Mouse (Mus musculus): Measurements from ENCODE around the gene Plekha6. TPM values are rescaled to one million over a fixed set of nuclear protein-coding genes. Genes with fewer than 3 reads are reported as not detected.

Plekha6 gene
- total RNA-seq, 1 experiment: 3.5 TPM

DNA sequence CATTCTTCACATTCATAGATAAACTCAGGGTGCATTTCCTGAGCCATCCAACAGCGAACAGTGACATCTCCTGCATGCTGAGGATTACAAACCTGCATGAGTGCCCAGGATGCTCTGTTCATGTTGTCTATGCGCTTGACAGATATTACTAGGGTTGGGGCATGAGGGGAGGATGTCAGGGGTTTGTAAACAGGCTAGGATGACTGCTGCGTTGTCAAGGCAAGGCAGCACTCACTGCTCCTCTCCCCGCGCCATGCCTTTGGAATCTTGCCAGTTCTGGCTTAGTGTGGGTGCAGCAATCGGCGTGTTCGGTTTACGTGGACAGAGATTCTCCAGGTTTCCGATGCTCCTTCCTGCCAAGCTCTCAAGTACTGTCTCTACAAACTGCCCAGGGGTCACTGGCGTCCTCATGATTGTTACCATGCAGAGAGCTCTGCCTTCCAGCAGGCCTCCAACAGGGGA, 115.7 kb downstream of the Plekha6 start:
- Histone ChIP-seq H3K9me3 (ENCODE audit: control insufficient read depth, insufficient read depth, low read depth, low read length) (no peaks in the 10 kb centered on the region), H3K4me3 (ENCODE audit: insufficient read depth in 1 of 2, low read depth in 1 of 2, low read length in 2 of 2, poor library complexity in 1 of 2, severe bottlenecking in 1 of 2) (no peak overlapping the region), H3K4me1 (ENCODE audit: control insufficient read depth in 2 of 2, insufficient read depth in 2 of 2, low read length in 2 of 2, poor library complexity in 1 of 2) (no peaks in the 10 kb centered on the region), H3K9ac (ENCODE audit: insufficient read depth, low read depth, low read length, poor library complexity, severe bottlenecking) (no peak overlapping the region), H3K27ac (ENCODE audit: insufficient read depth, low read depth, low read length, poor library complexity, severe bottlenecking) (no peak overlapping the region), H3K36me3 (ENCODE audit: control insufficient read depth, insufficient read depth, low read length, poor library complexity, severe bottlenecking) (no peaks in the 10 kb centered on the region)
- no peak for TF ChIP-seq CHD2 (IDR thresholded peaks at IDR 0.05; ENCODE audit: low read depth, low read length)
- no peak for TF ChIP-seq MAFK (IDR thresholded peaks at IDR 0.05; ENCODE audit: insufficient read depth, low read depth, low read length)
- no peak for TF ChIP-seq ZC3H11A (IDR thresholded peaks at IDR 0.05; ENCODE audit: borderline replicate concordance, low read depth, low read length)
- TF ChIP-seq ZNF384 (IDR thresholded peaks at IDR 0.05; ENCODE audit: low read depth, low read length): no peak
- TF ChIP-seq HCFC1 (IDR thresholded peaks at IDR 0.05; ENCODE audit: borderline replicate concordance, insufficient read depth, low read length): no peak
- DNase-seq (ENCODE audit: low read depth, low spot score): no peak
- in situ Hi-C loops (cut with MboI; ENCODE audit: low sequenced_read_pairs in 2 of 2, unreplicated experiment in 2 of 2): no loop called here

DNA sequence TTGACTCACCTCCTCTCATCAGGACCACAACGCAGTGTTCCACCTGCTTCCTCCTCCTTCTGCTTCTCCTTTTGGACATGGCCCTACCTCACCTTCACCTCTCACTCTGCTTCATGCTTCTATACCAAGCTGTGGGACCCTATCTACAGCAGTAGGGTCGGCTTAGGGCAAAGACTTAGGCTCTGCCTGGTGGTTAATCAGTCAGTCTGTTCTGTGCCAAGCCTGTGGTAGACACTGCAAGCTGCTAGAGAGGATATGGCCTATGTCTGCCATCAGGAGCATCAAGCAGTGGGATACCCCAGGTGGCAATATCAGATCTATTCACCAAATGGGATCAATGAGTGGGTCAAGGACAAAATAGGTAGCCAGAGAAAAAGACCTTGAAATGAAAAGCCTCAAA, 116.5 kb downstream of the Plekha6 start:
- no peak overlapping the region for H3K4me3 ChIP-seq (ENCODE audit: insufficient read depth in 1 of 2, low read depth in 1 of 2, low read length in 2 of 2, poor library complexity in 1 of 2, severe bottlenecking in 1 of 2)
- no peak for TF ChIP-seq HCFC1 (IDR thresholded peaks at IDR 0.05; ENCODE audit: borderline replicate concordance, insufficient read depth, low read length)
- no peak for TF ChIP-seq ZC3H11A (IDR thresholded peaks at IDR 0.05; ENCODE audit: borderline replicate concordance, low read depth, low read length)
- TF ChIP-seq CHD2 (IDR thresholded peaks at IDR 0.05; ENCODE audit: low read depth, low read length): no peak
- TF ChIP-seq ZNF384 (IDR thresholded peaks at IDR 0.05; ENCODE audit: low read depth, low read length): no peak
- no peak for TF ChIP-seq MAFK (IDR thresholded peaks at IDR 0.05; ENCODE audit: insufficient read depth, low read depth, low read length)
- no peak for DNase-seq (ENCODE audit: low read depth, low spot score)
- no peak overlapping the region for H3K27ac ChIP-seq (ENCODE audit: insufficient read depth, low read depth, low read length, poor library complexity, severe bottlenecking)
- in situ Hi-C loops (cut with MboI; ENCODE audit: low sequenced_read_pairs in 2 of 2, unreplicated experiment in 2 of 2): no loop called here
- H3K9ac ChIP-seq (ENCODE audit: insufficient read depth, low read depth, low read length, poor library complexity, severe bottlenecking): no peak overlapping the region
- no peaks in the 10 kb centered on the region for H3K4me1 ChIP-seq (ENCODE audit: control insufficient read depth in 2 of 2, insufficient read depth in 2 of 2, low read length in 2 of 2, poor library complexity in 1 of 2)
- no peaks in the 10 kb centered on the region for H3K36me3 ChIP-seq (ENCODE audit: control insufficient read depth, insufficient read depth, low read length, poor library complexity, severe bottlenecking)
- no peaks in the 10 kb centered on the region for H3K9me3 ChIP-seq (ENCODE audit: control insufficient read depth, insufficient read depth, low read depth, low read length)

DNA sequence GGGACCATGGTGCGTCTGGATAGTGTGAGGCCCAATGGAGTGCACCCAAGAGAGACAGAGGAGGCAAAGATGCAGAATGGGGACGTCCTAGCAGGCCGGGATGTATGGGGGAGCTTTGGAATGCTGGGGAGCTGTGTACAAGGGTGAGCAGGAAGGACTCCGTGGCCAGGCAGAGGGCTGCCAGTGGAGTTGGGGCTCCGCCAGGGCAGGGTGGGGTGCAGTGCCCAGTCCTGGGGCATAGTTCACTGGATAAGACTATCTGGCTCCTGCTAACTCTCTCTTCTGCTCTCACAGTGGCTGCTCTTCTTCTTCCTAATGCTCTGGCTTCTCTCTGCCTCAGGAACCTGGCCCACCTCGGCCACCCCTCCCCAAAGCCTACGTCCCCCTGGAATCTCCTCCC, 121.9 kb downstream of the Plekha6 start:
- Histone ChIP-seq H3K9ac (ENCODE audit: insufficient read depth, low read depth, low read length, poor library complexity, severe bottlenecking) (no peak overlapping the region), H3K36me3 (ENCODE audit: control insufficient read depth, insufficient read depth, low read length, poor library complexity, severe bottlenecking) (no peaks in the 10 kb centered on the region), H3K9me3 (ENCODE audit: control insufficient read depth, insufficient read depth, low read depth, low read length) (no peaks in the 10 kb centered on the region), H3K4me1 (ENCODE audit: control insufficient read depth in 2 of 2, insufficient read depth in 2 of 2, low read length in 2 of 2, poor library complexity in 1 of 2) (no peaks in the 10 kb centered on the region), H3K4me3 (ENCODE audit: insufficient read depth in 1 of 2, low read depth in 1 of 2, low read length in 2 of 2, poor library complexity in 1 of 2, severe bottlenecking in 1 of 2) (no peak overlapping the region), H3K27ac (ENCODE audit: insufficient read depth, low read depth, low read length, poor library complexity, severe bottlenecking) (no peak overlapping the region)
- in situ Hi-C loops (cut with MboI; ENCODE audit: low sequenced_read_pairs in 2 of 2, unreplicated experiment in 2 of 2): no loop called here
- TF ChIP-seq MAFK (IDR thresholded peaks at IDR 0.05; ENCODE audit: insufficient read depth, low read depth, low read length) (no peak), ZNF384 (IDR thresholded peaks at IDR 0.05; ENCODE audit: low read depth, low read length) (no peak), HCFC1 (IDR thresholded peaks at IDR 0.05; ENCODE audit: borderline replicate concordance, insufficient read depth, low read length) (no peak), CHD2 (IDR thresholded peaks at IDR 0.05; ENCODE audit: low read depth, low read length) (no peak), ZC3H11A (IDR thresholded peaks at IDR 0.05; ENCODE audit: borderline replicate concordance, low read depth, low read length) (no peak)
- DNase-seq (ENCODE audit: low read depth, low spot score): no peak

DNA sequence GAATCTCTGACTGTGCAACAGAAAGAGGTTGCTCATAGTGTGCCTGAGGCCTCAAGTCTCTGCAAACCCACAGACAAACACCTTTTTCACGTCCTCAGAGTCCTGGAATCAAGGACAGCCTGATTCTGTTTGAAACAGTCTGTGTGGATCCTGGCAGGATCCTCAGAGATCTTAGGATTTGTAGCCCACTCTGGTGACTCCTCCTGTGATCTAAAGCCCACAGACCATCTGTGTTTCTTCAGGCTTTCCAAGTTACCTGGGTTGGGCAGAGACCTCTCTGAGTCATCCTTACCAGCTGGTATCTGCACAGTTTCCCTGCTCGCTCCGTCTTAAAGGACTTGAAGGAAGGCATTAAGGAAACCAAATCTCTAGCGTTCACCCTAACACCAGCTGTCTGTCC, 123.0 kb downstream of the Plekha6 start:
- no peak overlapping the region for H3K27ac ChIP-seq (ENCODE audit: insufficient read depth, low read depth, low read length, poor library complexity, severe bottlenecking)
- H3K36me3 ChIP-seq (ENCODE audit: control insufficient read depth, insufficient read depth, low read length, poor library complexity, severe bottlenecking): no peaks in the 10 kb centered on the region
- H3K9ac ChIP-seq (ENCODE audit: insufficient read depth, low read depth, low read length, poor library complexity, severe bottlenecking): no peak overlapping the region
- no peak for DNase-seq (ENCODE audit: low read depth, low spot score)
- no peaks in the 10 kb centered on the region for H3K4me1 ChIP-seq (ENCODE audit: control insufficient read depth in 2 of 2, insufficient read depth in 2 of 2, low read length in 2 of 2, poor library complexity in 1 of 2)
- no peak overlapping the region for H3K4me3 ChIP-seq (ENCODE audit: insufficient read depth in 1 of 2, low read depth in 1 of 2, low read length in 2 of 2, poor library complexity in 1 of 2, severe bottlenecking in 1 of 2)
- in situ Hi-C loops (cut with MboI; ENCODE audit: low sequenced_read_pairs in 2 of 2, unreplicated experiment in 2 of 2): no loop called here
- H3K9me3 ChIP-seq (ENCODE audit: control insufficient read depth, insufficient read depth, low read depth, low read length): no peaks in the 10 kb centered on the region
- no peak for TF ChIP-seq ZC3H11A (IDR thresholded peaks at IDR 0.05; ENCODE audit: borderline replicate concordance, low read depth, low read length)
- TF ChIP-seq CHD2 (IDR thresholded peaks at IDR 0.05; ENCODE audit: low read depth, low read length): no peak
- no peak for TF ChIP-seq ZNF384 (IDR thresholded peaks at IDR 0.05; ENCODE audit: low read depth, low read length)
- no peak for TF ChIP-seq HCFC1 (IDR thresholded peaks at IDR 0.05; ENCODE audit: borderline replicate concordance, insufficient read depth, low read length)
- no peak for TF ChIP-seq MAFK (IDR thresholded peaks at IDR 0.05; ENCODE audit: insufficient read depth, low read depth, low read length)

DNA sequence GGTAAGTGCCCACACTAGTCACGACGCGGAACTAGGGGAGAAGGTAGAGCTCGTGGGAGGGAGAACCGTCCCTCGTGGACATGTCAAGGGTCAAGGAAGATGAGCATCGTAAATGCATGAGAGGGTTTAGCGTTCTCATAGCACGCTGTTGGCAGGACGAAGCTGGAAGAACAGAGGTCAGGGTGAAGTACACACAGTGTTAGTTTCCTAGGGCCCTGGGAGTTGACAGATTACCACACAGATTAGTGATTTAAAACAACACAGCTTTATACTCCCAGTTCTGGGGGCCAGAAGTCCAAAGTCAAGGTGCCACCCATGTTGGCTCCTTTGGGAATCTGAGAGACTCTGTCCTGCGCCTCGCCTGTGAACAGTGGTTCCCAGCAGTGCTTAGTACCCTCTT, 123.9 kb downstream of the Plekha6 start:
- H3K4me3 ChIP-seq (ENCODE audit: insufficient read depth in 1 of 2, low read depth in 1 of 2, low read length in 2 of 2, poor library complexity in 1 of 2, severe bottlenecking in 1 of 2): no peak overlapping the region
- no peaks in the 10 kb centered on the region for H3K4me1 ChIP-seq (ENCODE audit: control insufficient read depth in 2 of 2, insufficient read depth in 2 of 2, low read length in 2 of 2, poor library complexity in 1 of 2)
- DNase-seq (ENCODE audit: low read depth, low spot score): no peak
- H3K9me3 ChIP-seq (ENCODE audit: control insufficient read depth, insufficient read depth, low read depth, low read length): no peaks in the 10 kb centered on the region
- H3K9ac ChIP-seq (ENCODE audit: insufficient read depth, low read depth, low read length, poor library complexity, severe bottlenecking): no peak overlapping the region
- H3K27ac ChIP-seq (ENCODE audit: insufficient read depth, low read depth, low read length, poor library complexity, severe bottlenecking): no peak overlapping the region
- in situ Hi-C loops (cut with MboI; ENCODE audit: low sequenced_read_pairs in 2 of 2, unreplicated experiment in 2 of 2): no loop called here
- TF ChIP-seq HCFC1 (IDR thresholded peaks at IDR 0.05; ENCODE audit: borderline replicate concordance, insufficient read depth, low read length): no peak
- no peak for TF ChIP-seq ZNF384 (IDR thresholded peaks at IDR 0.05; ENCODE audit: low read depth, low read length)
- TF ChIP-seq ZC3H11A (IDR thresholded peaks at IDR 0.05; ENCODE audit: borderline replicate concordance, low read depth, low read length): no peak
- no peak for TF ChIP-seq CHD2 (IDR thresholded peaks at IDR 0.05; ENCODE audit: low read depth, low read length)
- no peak for TF ChIP-seq MAFK (IDR thresholded peaks at IDR 0.05; ENCODE audit: insufficient read depth, low read depth, low read length)
- H3K36me3 ChIP-seq (ENCODE audit: control insufficient read depth, insufficient read depth, low read length, poor library complexity, severe bottlenecking): no peaks in the 10 kb centered on the region

All from ES-E14 (cell line).